Mouse (Mus musculus) MEL (cell line): ENCODE data around the gene Btd.

Source experiments
- BHLHE40 ChIP-seq: IDR thresholded peaks from 2 replicates; pipeline ENCODE4 v1.6.1; 2012; ENCODE audit warnings: low read depth, mild to moderate bottlenecking, inconsistent platforms, low read length, improper control_type of control experiment, borderline replicate concordance
- CTCF ChIP-seq, 3 experiments: IDR thresholded peaks in 2 of 3; conservative IDR thresholded peaks in 1 of 3; 2 replicates each; pipeline ENCODE4 v1.5.1; 2011 to 2012; ENCODE audit warnings: low read length in 3 of 3, low read depth in 2 of 3, mild to moderate bottlenecking in 2 of 3, improper control_type of control experiment in 1 of 3, inconsistent platforms in 1 of 3, mixed read lengths in 1 of 3, moderate library complexity in 1 of 3; ENCODE audit not compliant: control insufficient read depth in 1 of 3, insufficient read depth in 1 of 3, poor library complexity in 1 of 3, severe bottlenecking in 1 of 3
- EP300 ChIP-seq, 2 experiments: IDR thresholded peaks; 2 replicates each; pipeline ENCODE4 v1.6.1; 2011; ENCODE audit warnings: improper control_type of control experiment in 2 of 2, low read length in 2 of 2, low read depth in 1 of 2, mild to moderate bottlenecking in 1 of 2
- JUND ChIP-seq: IDR thresholded peaks from 2 replicates; pipeline ENCODE4 v1.6.1; 2011; ENCODE audit warnings: low read depth, mild to moderate bottlenecking, improper control_type of control experiment, low read length
- MXI1 ChIP-seq: IDR thresholded peaks from 2 replicates; pipeline ENCODE4 v1.6.1; 2011; ENCODE audit warnings: mild to moderate bottlenecking, low read depth, low read length, improper control_type of control experiment
- NELFE ChIP-seq: IDR thresholded peaks from 2 replicates; pipeline ENCODE4 v1.6.1; 2011; ENCODE audit warnings: low read depth, low read length, improper control_type of control experiment
- POLR2A ChIP-seq, 2 experiments: IDR thresholded peaks; 2 replicates each; pipeline ENCODE4 v1.6.1; 2011 to 2012; ENCODE audit warnings: low read length in 2 of 2, mild to moderate bottlenecking in 2 of 2, control low read depth in 1 of 2, improper control_type of control experiment in 1 of 2, low read depth in 1 of 2, moderate library complexity in 1 of 2; ENCODE audit not compliant: control insufficient read depth in 1 of 2, insufficient read depth in 1 of 2, poor library complexity in 1 of 2
- UBTF ChIP-seq: IDR thresholded peaks from 2 replicates; pipeline ENCODE4 v1.6.1; 2012; ENCODE audit warnings: low read depth, mild to moderate bottlenecking, inconsistent platforms, low read length, improper control_type of control experiment, moderate library complexity, borderline replicate concordance; ENCODE audit not compliant: insufficient read depth
- USF1 ChIP-seq: IDR thresholded peaks from 2 replicates; pipeline ENCODE4 v1.6.1; 2014; ENCODE audit warnings: low read depth, mild to moderate bottlenecking, inconsistent platforms, low read length, improper control_type of control experiment, moderate library complexity
- ZNF384 ChIP-seq: IDR thresholded peaks from 2 replicates; pipeline ENCODE4 v1.6.1; 2012; ENCODE audit warnings: low read depth, mild to moderate bottlenecking, inconsistent platforms, low read length, improper control_type of control experiment

DNA sequence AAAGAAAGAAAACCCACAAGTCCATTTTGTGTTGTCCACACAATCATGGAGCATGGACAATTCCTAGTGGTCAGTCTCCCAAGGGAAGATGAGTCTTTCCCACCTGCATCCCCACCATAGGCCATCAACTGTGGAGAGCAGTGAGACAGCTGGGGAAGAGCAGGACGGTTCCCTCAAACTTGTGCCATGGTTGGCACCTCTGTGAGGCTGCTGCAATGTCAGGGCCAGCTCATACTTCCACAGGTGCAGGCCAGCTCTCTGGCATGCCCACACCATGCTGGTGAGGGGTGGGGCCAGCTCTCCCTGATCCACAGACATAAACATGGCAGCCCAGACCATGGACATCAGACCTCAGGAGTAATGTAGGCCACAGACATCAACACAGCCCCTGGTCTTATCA lies 45.4 kb downstream of the Btd start:
- TF ChIP-seq NELFE: no peak
- TF ChIP-seq CTCF (IDR thresholded peaks at IDR 0.05 in 2 of 3, conservative IDR thresholded peaks at IDR 0.05 in 1 of 3; ENCODE audit: control insufficient read depth in 1 of 3, insufficient read depth in 1 of 3, low read depth in 2 of 3, low read length in 3 of 3, poor library complexity in 1 of 3, severe bottlenecking in 1 of 3): no peak
- TF ChIP-seq UBTF: no peak
- no peak for TF ChIP-seq ZNF384
- no peak for TF ChIP-seq MXI1
- no peak for TF ChIP-seq POLR2A (IDR thresholded peaks at IDR 0.05; ENCODE audit: control insufficient read depth in 1 of 2, insufficient read depth in 1 of 2, low read depth in 1 of 2, low read length in 2 of 2, poor library complexity in 1 of 2)
- no peak for TF ChIP-seq BHLHE40
- no peak for TF ChIP-seq JUND
- TF ChIP-seq USF1: no peak
- no peak for TF ChIP-seq EP300 (IDR thresholded peaks at IDR 0.05; ENCODE audit: low read depth in 1 of 2, low read length in 2 of 2)
